Mouse (Mus musculus) layer of hippocampus, adult 2 months (tissue): ENCODE results near the gene Clca1. TPM values are rescaled to one million over a fixed set of nuclear protein-coding genes. Genes with fewer than 3 reads are reported as not detected.
"Not testable (repeated sequence)": the region's sequence is repeated elsewhere in the genome, so short reads cannot be mapped to it uniquely, and the experiment has no call there.

ENCODE experiments used
- DNase-seq, 2 experiments: peaks; one replicate each; pipeline ENCODE4 v3.0.0; 2022; ENCODE audit warnings: low spot score in 2 of 2
- H3K27ac ChIP-seq: fragments of 200-600 bp; 2 replicates; pipeline ENCODE4 v1.8.1; 2022
- H3K4me3 ChIP-seq: fragments of 200-600 bp; 2 replicates; pipeline ENCODE4 v1.8.1; 2022; ENCODE audit warnings: mild to moderate bottlenecking
- CTCF ChIP-seq: fragments of 200-600 bp; conservative IDR thresholded peaks from 2 replicates; pipeline ENCODE4 v1.8.1; 2022; ENCODE audit warnings: antibody characterized with exemption, mild to moderate bottlenecking, moderate library complexity
- long read RNA-seq, 2 experiments: library from polyadenylated mRNA; stranded (forward); transcript quantifications; one replicate each; pipeline ENCODE4 v2.0.0; 2021; ENCODE audit warnings: borderline mapping rate in 2 of 2
- total RNA-seq, 2 experiments: library from RNA; stranded (reverse); gene quantifications; 2 replicates each; pipeline ENCODE4 v1.2.3; 2021

Gene Clca1
- total RNA-seq: not detected
- long read RNA-seq, experiment 1: 0 reads
- long read RNA-seq, experiment 2: 0 reads

DNA sequence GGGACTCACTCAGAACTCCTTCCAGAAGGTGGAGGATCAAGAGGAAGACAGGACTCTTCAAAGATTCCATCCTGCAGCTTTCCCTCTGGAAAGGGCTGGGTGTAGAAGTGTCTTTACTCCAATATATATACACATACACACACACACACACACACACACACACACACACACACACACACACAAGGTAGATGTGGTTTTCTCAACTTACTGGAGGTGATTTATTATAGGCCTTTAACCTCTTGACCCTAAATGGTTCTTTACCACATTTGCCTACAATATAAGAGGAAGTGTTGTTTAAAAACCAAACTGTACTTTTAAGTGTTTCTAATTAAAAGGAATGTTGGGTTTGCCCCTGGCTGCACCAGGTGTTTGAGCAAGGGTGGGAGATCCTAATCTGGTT lies at the start of gene Clca1:
Gene Clca1 (minus strand): TSS at position 101 of the 400 bp plus-strand sequence.
- no peak for TF ChIP-seq CTCF

GRCm38 (mm10) chr3:145080904-145081303 lies 48.3 kb upstream of the Clca1 start:
- Histone ChIP-seq H3K27ac (no peak overlapping the region), H3K4me3 (no peak overlapping the region)
- no peak for TF ChIP-seq CTCF
- DNase-seq: no peak

More for the DNA sequence above, at the start of gene Clca1:
- Histone ChIP-seq H3K4me3 (no peak within 1 kb of the TSS), H3K27ac (no peak within 1 kb of the TSS)
- no peak for DNase-seq

DNA sequence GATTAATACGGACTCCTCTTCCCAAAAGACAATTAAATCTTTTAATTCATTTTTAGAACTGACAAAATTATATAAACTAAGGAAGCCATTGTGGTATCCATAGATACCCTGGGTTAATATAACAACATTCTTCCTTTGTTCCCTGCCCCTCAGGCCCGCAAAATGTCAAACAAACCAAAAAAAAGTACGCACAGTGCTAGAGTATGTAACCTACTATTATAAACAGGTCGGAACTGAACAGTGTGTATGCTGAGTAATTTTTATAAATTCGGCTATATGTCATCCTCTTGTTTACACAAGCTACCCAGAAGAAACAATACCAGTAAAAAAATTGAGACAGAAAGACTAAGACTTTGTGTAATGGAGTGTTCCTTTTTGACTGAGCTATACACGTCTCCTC lies 45.8 kb upstream of the Clca1 start:
- no peak overlapping the region for H3K27ac ChIP-seq
- H3K4me3 ChIP-seq: no peak overlapping the region
- no peak for DNase-seq
- TF ChIP-seq CTCF: no peak

GRCm38 (mm10) chr3:145072339-145072738 lies 39.8 kb upstream of the Clca1 start:
- TF ChIP-seq CTCF: no peak
- Histone ChIP-seq H3K4me3 (no peak overlapping the region), H3K27ac (no peak overlapping the region)
- DNase-seq: no peak

DNA sequence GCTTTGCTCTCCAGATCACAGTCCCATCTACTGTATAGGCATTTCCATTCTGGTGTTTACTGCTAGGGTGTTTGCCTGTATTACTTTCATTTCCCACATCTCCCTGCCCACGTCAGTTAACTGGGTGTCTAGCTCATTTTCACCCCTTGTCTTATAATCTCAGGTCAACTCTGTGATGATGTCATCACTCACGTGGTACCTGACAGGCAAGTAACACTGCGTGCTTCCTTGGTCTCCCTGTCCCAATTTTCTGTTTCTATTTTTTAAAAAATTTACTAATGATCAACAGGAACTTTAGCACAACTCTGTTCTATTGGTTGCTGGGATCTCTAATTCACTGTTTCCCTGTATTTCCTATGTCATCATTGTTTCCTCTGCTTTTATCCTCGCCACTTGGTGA lies 36.4 kb upstream of the Clca1 start:
- Histone ChIP-seq H3K4me3 (no peak overlapping the region), H3K27ac (no peak overlapping the region)
- no peak for TF ChIP-seq CTCF
- DNase-seq: no peak

DNA sequence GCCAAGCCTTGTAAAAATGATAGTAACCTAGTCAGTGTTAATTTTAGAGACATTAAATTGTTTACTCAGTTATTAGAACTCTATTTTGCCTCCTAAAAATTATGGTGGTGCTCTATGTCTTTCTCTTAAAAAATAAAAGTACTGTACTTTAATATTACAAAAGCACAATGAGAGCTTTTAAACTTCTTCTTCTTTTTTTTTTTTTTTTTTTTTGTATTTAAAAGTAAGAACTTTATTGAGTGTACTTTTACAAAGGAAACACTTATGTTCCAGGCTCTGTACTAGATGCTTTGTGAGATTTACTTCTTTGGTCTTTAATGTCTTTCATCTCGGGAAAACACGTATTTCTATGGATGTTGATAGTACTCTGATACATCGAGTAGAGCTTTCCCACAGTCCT lies 22.6 kb upstream of the Clca1 start:
- H3K27ac ChIP-seq, DNase-seq, H3K4me3 ChIP-seq: not testable (repeated sequence)

DNA sequence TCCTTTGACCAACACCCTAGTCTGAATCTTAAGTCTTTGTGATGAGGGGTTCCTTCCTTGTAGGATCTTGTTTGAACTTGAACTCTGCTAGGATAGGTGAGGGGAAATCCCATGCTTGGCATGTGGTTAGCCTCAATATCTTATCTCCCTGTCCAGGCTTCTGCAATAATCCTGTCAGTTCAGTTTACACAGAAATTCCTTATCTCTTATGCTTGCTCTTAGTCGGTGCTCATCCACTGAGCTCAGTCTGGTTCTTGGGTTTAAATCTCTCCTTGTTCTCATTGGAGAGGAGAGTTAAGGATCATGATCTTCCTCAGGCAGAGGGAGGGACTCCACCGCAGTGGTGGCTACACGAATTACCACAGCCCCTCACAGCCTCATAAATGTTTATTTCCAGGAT lies 17.2 kb upstream of the Clca1 start:
- no peak for TF ChIP-seq CTCF
- Histone ChIP-seq H3K4me3 (no peak overlapping the region), H3K27ac (no peak overlapping the region)
- DNase-seq: no peak

DNA sequence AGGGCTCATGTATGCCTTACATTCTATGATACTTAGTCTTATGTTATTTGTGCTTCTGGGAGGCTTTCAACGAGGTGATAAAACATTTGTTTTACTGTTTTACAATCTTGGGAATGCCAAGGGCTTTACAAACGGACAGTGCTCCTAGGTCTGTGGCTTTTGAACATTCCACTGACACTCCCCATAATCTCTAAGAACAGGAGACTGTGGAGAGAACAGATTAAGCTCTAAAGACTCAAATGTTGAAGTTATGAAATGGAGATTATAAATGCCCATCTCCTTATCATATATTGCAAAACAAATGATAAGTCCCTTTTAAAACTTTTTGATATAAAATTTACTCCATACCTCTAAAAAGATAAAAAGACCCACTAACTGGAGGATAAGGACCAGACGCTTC lies 6.2 kb upstream of the Clca1 start:
- DNase-seq: no peak
- no peak overlapping the region for H3K4me3 ChIP-seq
- no peak for TF ChIP-seq CTCF
- no peak overlapping the region for H3K27ac ChIP-seq

- TF ChIP-seq CTCF: no peak
- no peak for DNase-seq
Observed at GRCm38 (mm10) chr3:145028036-145028435, 4.5 kb downstream of the Clca1 start.

DNA sequence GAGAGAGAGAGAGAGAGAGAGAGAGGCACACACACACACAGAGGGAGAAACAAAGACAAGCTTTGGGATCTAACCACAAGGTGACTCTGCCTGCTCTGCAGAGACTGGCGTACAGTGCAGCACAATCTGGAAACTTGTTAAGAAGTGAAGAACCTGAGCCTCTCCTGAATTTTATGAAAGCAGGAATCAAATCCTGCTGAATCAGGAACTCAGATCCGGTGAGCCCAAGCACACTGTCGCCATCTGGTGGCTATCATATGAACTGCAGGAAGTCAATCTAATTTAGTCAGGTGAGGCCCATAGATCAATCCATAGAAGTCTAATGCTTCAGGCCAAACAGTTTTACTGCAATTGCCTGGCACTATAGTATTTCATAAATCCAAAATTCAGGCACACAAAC lies 5.8 kb downstream of the Clca1 start:
- TF ChIP-seq CTCF: peak; percentile 96
- Histone ChIP-seq H3K4me3 (no peak overlapping the region), H3K27ac (no peak overlapping the region)
- peak; percentile 23 to 60 for DNase-seq

More at GRCm38 (mm10) chr3:145028036-145028435, 4.5 kb downstream of the Clca1 start:
- Histone ChIP-seq H3K27ac (no peak overlapping the region), H3K4me3 (no peak overlapping the region)

- no peak for TF ChIP-seq CTCF
- no peak for DNase-seq
- no peak overlapping the region for H3K4me3 ChIP-seq
Observed at GRCm38 (mm10) chr3:145017807-145018206, 14.8 kb downstream of the Clca1 start.

GRCm38 (mm10) chr3:145004422-145004821 lies 28.2 kb downstream of the Clca1 start:
- DNase-seq: no peak
- TF ChIP-seq CTCF: peak; percentile 78
- H3K4me3 ChIP-seq: no peak overlapping the region
- no peak overlapping the region for H3K27ac ChIP-seq

More at GRCm38 (mm10) chr3:145017807-145018206, 14.8 kb downstream of the Clca1 start:
- H3K27ac ChIP-seq: no peak overlapping the region

GRCm38 (mm10) chr3:145000912-145001311 lies 31.7 kb downstream of the Clca1 start:
- DNase-seq: no peak
- Histone ChIP-seq H3K4me3 (no peak overlapping the region), H3K27ac (no peak overlapping the region)
- TF ChIP-seq CTCF: no peak

GRCm38 (mm10) chr3:144993055-144993454 lies 39.5 kb downstream of the Clca1 start:
- Histone ChIP-seq H3K27ac (no peak overlapping the region), H3K4me3 (no peak overlapping the region)
- DNase-seq: no peak
- TF ChIP-seq CTCF: no peak

DNA sequence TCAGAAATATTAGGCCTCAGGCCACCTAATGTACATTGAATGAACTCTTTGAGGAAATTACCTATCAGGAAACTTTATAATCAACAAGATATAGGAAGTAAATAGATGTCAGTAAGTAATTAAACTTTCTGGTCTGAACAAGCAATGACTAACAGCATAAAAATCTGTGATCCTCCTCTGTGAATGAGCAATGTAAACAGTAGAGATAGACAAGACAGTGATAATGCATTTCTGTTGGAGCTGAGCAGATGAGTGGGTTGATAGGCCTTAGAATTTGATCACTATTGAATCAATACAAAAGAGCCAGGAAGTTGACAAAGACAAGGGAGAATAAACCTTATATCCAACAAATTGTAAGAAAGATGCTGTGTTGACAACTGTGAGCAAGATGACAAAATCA lies 40.0 kb downstream of the Clca1 start:
- no peak for TF ChIP-seq CTCF
- H3K4me3 ChIP-seq: no peak overlapping the region

More for the DNA sequence above, 40.0 kb downstream of the Clca1 start:
- DNase-seq: no peak
- H3K27ac ChIP-seq: no peak overlapping the region
